Mouse (Mus musculus): ENCODE results near the gene P4ha3. TPM values are rescaled to one million over a fixed set of nuclear protein-coding genes. Genes with fewer than 3 reads are reported as not detected.
"Not testable (repeated sequence)": the region's sequence is repeated elsewhere in the genome, so short reads cannot be mapped to it uniquely, and the experiment has no call there.

The P4ha3 gene
- 1.2 and 2.0 TPM in 2 replicates for polyA plus RNA-seq (2012; rRNA removed)

DNA sequence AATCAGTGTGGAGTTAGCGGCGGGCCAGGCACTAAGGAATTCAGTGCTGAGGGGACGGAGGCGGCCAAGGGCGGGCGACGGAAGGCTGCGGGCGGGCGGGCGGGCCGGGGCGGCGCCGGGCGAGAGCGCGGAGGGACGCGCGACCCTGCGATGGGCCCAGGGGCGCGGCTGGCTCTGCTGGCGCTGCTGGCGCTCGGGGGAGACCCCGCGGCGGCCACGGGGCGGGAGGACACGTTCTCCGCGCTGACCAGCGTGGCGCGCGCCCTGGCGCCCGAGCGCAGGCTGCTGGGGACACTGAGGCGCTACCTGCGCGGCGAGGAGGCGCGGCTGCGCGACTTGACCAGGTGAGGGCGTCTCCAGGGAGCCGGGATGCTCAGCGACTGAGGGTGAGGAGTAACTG is at the start of gene P4ha3:
Gene P4ha3, plus strand, starts transcription at position 138 of the 400 bp plus-strand sequence.
- no peak for DNase-seq (ENCODE audit: low spot score)

DNA sequence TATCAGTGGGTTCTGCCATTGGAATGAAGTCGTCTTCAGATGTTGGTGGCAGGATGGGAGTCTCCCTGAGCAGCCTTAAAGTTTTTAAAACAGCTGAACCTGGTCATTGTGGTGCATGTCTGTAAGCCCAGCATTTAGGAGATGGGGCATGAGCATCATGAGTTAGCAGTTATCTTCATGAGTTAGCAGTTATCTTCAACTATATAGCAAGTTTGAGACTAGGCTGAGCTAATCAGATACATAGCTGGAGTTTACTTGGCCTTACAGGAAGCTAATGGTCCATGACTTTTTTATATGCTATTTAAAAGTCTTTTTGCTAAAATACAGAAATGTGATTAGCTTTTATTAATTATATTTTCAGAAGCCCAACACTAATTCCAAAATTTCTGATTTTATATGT is 47.0 kb upstream of the P4ha3 start:
- no peak for DNase-seq (ENCODE audit: low spot score)

DNA sequence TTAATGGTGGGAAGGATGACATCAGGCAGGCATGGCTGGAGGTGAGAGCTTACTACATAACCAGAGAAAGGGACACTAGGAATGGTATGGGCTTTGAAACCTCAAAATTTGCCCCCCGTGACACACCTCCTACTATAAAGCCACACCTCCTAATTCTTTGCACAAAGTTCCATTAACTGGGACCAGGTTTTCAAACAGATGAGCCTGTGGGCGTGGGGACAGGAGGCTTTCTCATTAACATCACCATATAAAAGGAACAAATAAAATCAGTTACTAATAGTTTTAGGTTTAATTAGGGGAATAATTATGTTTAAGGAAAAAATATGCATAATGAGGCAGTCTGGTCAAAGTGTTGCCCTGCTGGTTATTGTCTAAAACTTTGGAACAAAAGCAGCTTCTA is 44.7 kb upstream of the P4ha3 start:
- no peak for DNase-seq (ENCODE audit: low spot score)

DNA sequence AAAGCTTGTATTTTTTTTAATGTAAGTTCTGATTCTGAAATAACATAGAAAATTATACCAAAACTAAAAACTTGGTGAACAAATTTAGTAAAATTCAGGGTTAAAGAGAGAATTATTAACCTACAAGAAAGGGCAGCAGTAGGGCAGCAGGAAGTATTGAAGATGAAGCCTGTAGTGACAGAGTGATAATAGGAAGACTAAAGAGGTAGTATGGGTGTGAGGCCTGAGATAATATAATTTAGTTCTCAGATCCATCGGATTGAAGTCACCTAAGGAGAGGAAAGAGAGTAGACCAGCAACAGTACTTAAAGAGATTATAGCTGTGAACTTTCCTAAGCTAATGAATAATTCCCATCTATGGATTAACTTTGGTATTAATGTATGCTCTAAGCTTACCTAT is 42.3 kb upstream of the P4ha3 start:
- DNase-seq (ENCODE audit: low spot score), result no peak

- no peak for DNase-seq (ENCODE audit: low spot score)
These were observed 41.1 kb upstream of the P4ha3 start for GRCm38 (mm10) chr7:100244225-100244624.

DNA sequence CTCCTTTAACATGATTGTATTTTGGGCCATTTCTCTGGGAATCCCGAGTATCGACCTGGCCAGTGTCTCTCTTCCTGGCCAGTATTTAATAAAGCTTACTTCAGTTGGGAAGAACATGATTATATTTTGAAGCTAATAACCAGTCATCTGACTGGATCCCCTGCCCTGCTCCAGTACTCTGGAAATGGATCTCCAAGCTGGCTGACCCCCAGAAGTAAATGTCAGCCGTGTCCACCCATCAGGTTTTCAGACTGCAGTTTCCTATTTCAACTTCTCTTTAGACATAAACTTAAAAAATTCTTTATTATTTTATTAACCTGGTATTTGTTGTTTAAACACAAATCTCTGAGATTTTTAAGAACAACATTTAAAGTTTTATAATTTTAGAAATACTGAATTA is 40.1 kb upstream of the P4ha3 start:
- no peak for DNase-seq (ENCODE audit: low spot score)

DNA sequence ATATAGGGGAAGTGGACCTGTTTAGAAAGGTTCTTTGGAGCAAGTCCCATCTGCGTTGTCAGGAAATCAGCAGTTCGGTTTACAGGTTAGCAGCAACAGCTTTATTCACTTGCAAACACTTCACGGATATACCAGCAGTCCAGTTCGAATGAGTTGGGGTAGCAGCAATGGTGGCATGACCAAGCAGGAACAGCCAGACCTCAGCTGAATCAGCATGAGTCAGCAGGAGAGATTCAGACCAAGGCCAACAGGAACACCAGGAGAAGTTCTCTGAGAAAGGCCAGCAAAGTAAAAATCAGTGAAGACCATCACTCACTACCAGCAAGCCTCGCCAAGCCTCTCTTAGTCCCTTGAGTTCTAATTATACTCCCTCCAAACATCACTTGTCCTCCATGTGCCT is 34.7 kb upstream of the P4ha3 start:
- no peak for DNase-seq (ENCODE audit: low spot score)

- no peak for DNase-seq (ENCODE audit: low spot score)
These were observed 23.0 kb upstream of the P4ha3 start for GRCm38 (mm10) chr7:100262350-100262749.

GRCm38 (mm10) chr7:100264934-100265333 is 20.4 kb upstream of the P4ha3 start:
- not testable (repeated sequence) for DNase-seq (ENCODE audit: low spot score)

GRCm38 (mm10) chr7:100272369-100272768 is 13.0 kb upstream of the P4ha3 start:
- no peak for DNase-seq (ENCODE audit: low spot score)

DNA sequence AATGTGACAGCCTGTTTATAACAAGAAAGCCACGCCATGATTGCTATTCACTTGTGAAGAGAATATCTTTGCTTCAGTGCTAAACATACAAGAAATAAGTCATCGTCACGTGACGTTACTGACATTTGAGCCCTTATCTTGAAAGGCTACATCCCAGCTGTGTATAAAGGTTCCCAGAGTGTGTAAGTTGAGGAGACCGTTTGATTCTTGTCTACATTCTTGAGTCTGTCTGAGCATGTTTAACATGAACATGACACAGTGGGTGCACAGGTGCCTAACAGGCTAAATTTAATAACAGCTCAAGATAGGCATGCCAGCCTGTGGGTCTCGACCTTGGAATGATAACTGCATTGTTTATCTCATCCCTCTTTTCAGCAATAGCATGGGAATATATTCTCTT is 10.8 kb upstream of the P4ha3 start:
- no peak for DNase-seq (ENCODE audit: low spot score)

DNA sequence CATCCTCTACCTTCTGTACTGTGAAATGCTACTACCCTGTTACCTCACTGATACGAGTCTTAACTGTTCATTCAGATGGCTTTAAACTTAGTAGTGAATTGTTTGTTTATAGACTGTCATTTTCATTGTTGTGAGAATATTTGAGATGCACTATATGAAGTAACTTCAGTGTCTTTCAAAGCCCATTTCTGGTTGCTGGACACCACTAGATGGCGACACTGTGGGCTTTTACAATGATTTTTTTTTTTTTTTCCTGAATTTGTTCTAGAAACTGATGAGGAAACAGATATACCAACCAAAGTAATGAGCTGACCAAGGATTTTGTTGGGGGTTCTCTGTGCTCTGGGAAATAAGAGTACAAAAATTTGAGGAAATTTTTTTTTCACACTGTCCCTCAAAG is 8.9 kb upstream of the P4ha3 start:
- no peak for DNase-seq (ENCODE audit: low spot score)

- DNase-seq (ENCODE audit: low spot score), result no peak
These were observed 5.5 kb upstream of the P4ha3 start for GRCm38 (mm10) chr7:100279803-100280202.

DNA sequence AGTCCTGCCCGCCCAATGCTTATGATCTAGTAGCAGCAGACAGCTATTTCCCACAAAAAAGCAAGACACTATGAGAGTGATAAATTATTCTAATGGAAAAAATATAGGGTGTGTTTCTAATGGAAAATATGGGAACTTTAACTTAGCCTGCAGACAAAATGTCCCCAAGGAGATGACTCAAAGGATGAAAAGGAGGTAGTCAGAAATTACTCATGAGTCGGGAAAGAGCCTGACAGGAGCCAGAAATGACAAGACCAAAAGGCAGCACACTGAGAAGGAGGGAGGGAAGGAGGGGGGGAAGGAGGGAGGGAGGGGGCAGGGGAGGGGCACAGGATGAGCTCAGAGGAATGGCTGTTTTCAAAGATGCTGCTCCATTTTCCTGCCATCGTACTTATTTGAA is 3.7 kb upstream of the P4ha3 start:
- DNase-seq (ENCODE audit: low spot score), result no peak

GRCm38 (mm10) chr7:100283298-100283697 is 2.0 kb upstream of the P4ha3 start:
- DNase-seq (ENCODE audit: low spot score), result no peak

DNA sequence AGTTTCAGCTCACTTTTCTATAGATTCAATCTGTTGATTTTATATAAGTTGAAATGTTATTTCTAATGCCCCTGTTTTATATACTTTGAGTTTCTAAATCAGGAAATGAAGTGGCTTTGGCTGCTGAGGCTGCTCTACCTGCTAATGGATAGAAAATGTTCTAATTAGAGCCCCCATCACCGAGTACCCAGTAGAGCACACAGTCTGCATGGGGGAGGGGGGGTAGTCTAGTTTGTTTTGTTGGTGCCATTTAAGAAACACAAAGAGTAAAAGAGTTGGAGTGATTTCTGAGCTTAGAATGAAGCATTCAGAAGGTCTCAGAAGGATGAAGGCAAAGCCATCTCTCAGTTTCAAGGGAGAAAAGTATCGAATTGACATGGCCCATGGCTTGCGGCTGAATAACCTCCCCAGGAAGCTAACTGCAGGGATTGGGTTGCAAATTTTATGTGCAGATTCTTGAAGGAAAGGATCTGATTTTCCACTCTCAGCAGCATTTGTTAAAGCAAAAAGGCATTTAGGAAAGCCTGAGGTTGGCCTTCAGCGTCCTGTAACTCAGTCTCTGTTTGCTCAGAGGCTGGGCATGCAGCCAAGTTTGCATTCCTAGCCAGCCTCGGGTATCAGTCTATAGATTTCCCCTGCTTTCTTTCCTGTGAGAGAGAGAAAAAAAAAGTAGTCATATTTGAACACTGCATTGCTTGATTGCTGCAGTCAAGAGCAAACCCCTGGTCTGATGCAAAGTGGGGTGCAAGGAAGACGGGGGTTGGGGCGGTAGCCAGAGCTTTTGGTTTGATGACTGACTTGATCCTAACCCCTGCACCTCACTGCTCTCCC is 2.6 kb downstream of the P4ha3 start:
- peak; percentile 35 for DNase-seq (ENCODE audit: low spot score)

GRCm38 (mm10) chr7:100288622-100289021 is 3.3 kb downstream of the P4ha3 start:
- no peak for DNase-seq (ENCODE audit: low spot score)

- no peak for DNase-seq (ENCODE audit: low spot score)
These were observed 8.2 kb downstream of the P4ha3 start for GRCm38 (mm10) chr7:100293546-100293945.

- no peak for DNase-seq (ENCODE audit: low spot score)
These were observed 10.4 kb downstream of the P4ha3 start for GRCm38 (mm10) chr7:100295745-100296144.

DNA sequence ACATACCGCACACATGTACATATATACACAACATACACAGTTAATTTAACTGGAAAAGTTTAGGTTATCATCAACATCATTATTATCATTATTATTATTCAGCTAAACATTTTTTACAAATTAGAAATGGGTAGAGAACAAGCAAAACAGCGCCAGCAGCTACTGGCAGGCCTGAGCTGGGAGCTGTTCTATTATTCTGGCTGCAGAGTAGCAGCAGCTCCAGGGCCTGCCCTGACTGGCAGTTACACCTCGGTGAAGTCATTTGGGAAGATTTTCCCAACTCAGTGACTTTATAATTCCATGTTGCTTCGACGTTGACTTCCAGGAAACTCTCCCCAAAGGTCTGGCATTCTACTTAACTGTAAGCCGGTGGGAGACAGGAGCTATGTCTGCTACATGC is 11.4 kb downstream of the P4ha3 start:
- no peak for DNase-seq (ENCODE audit: low spot score)

- no peak for DNase-seq (ENCODE audit: low spot score)
These were observed 13.7 kb downstream of the P4ha3 start for GRCm38 (mm10) chr7:100298861-100299510.

- DNase-seq (ENCODE audit: low spot score), result no peak
These were observed 16.1 kb downstream of the P4ha3 start for GRCm38 (mm10) chr7:100301390-100301789.

GRCm38 (mm10) chr7:100302316-100302715 is 17.0 kb downstream of the P4ha3 start:
- DNase-seq (ENCODE audit: low spot score), result peak; percentile 21
